Mouse (Mus musculus): ENCODE data around the gene Exoc3l.

DNA sequence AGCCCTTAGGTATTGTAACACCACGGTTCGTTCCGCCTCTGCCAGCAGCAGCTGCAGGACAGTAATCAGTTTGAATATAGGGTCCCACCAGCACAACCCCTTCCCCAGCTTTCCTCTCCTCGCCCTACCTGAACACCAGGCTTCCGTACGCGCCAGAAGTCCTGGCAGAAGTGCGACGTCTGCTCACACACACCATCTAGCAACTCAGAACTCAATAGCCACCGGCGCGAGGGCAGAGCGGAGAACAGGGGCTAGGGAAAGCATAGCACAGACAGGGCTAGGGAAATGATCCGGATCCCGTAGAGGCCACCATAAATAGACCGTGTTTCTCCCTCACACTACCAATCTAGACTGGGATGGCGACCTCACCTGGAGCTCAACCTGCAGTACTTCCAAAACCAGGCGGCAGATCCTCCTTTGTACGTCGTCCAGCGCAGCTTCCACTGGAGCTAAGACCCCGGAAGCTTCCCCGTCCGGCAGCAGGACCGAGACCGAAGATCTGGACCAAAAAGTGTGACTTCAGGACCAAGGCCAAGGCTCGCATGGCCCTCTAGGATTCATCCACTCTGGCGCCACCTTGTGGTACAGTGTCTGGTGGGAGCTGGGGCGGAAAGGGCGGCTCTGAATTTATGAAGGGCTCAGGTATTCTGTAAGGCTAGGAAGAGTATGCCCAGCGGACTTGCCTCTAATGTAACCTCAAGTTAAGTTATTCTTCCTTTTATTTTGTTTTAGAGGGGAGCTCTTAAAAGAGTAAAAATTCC is 5.2 kb downstream of the Exoc3l start:
- TF ChIP-seq POLR2A (IDR thresholded peaks at IDR 0.05; ENCODE audit: borderline replicate concordance, control insufficient read depth, low read depth, low read length) (no peak), CTCF (IDR thresholded peaks at IDR 0.05; ENCODE audit: control insufficient read depth, insufficient read depth, low read length) (peak; percentile 98)

All from bone marrow, adult 2 months (tissue).